Mouse (Mus musculus) small intestine, adult 2 months (tissue): Measurements from ENCODE around the gene Msi2.

Source experiments
- CTCF ChIP-seq: fragments of 200-500 bp; IDR thresholded peaks from 2 replicates; pipeline ENCODE4 v1.5.1; 2012; ENCODE audit warnings: low read depth, mild to moderate bottlenecking, control low read depth, inconsistent platforms, low read length, moderate library complexity, mixed read lengths; ENCODE audit not compliant: insufficient replicate concordance, insufficient read length; ENCODE audit errors: extremely low read depth
- POLR2A ChIP-seq: fragments of 200-500 bp; IDR thresholded peaks from 2 replicates; pipeline ENCODE4 v1.6.1; 2012; ENCODE audit warnings: low read depth, mild to moderate bottlenecking, control low read depth, inconsistent platforms, low read length, moderate library complexity

- TF ChIP-seq CTCF (no peak), POLR2A (no peak)
Measured at GRCm38 (mm10) chr11:88332309-88332934, 385.9 kb downstream of the Msi2 start.
